Mouse (Mus musculus): ENCODE results near the gene Gm20708. TPM values are rescaled to one million over a fixed set of nuclear protein-coding genes. Genes with fewer than 3 reads are reported as not detected.

Gm20708 gene
- polyA plus RNA-seq, 1 experiment from 2014 or later: 0.53 TPM

- H3K4me1 ChIP-seq: peaks cover 14% of the 10 kb centered on the region
- H3K4me3 ChIP-seq (replicated peaks): no peak overlapping the region
- H3K9ac ChIP-seq: no peak overlapping the region
- H3K27ac ChIP-seq: no peak overlapping the region
- H3K36me3 ChIP-seq: 0 out of 2 replicates have a peak, but pooled peaks cover 4% of the 10 kb centered on the region
- no peak for ATAC-seq (ENCODE audit: insufficient read depth, low FRiP score, low read depth)
- H3K27me3 ChIP-seq (replicated peaks): no peaks in the 10 kb centered on the region
- 92% methylated on average over 10 of the region's 10 CpGs for WGBS
- H3K9me3 ChIP-seq: no peaks in the 10 kb centered on the region
- H3K4me2 ChIP-seq: no peak overlapping the region
Measured at GRCm38 (mm10) chr11:117774925-117775324, 34.5 kb upstream of the Gm20708 start.

- Histone ChIP-seq H3K4me3 (replicated peaks) (no peak overlapping the region), H3K9me3 (no peaks in the 10 kb centered on the region), H3K27me3 (replicated peaks) (no peaks in the 10 kb centered on the region), H3K27ac (no peak overlapping the region), H3K9ac (no peak overlapping the region), H3K36me3 (0 out of 2 replicates have a peak, but pooled peaks cover 4% of the 10 kb centered on the region), H3K4me1 (peaks cover 21% of the 10 kb centered on the region), H3K4me2 (no peak overlapping the region)
- no peak for ATAC-seq (ENCODE audit: insufficient read depth, low FRiP score, low read depth)
- 91% methylated on average over 11 of the region's 13 CpGs for WGBS
Measured at GRCm38 (mm10) chr11:117775540-117775939, 33.9 kb upstream of the Gm20708 start.

GRCm38 (mm10) chr11:117776085-117776792 lies 33.2 kb upstream of the Gm20708 start:
- no peak for ATAC-seq (ENCODE audit: insufficient read depth, low FRiP score, low read depth)
- H3K4me3 ChIP-seq (replicated peaks): no peak overlapping the region
- H3K27me3 ChIP-seq (replicated peaks): no peaks in the 10 kb centered on the region
- H3K4me1 ChIP-seq: peaks cover 28% of the 10 kb centered on the region
- H3K36me3 ChIP-seq: 0 out of 2 replicates have a peak, but pooled peaks cover 4% of the 10 kb centered on the region
- WGBS: 91% methylated on average over 14 of the region's 14 CpGs
- no peak overlapping the region for H3K9ac ChIP-seq
- no peaks in the 10 kb centered on the region for H3K9me3 ChIP-seq
- H3K27ac ChIP-seq: no peak overlapping the region
- H3K4me2 ChIP-seq: no peak overlapping the region

GRCm38 (mm10) chr11:117777111-117777510 lies 32.4 kb upstream of the Gm20708 start:
- peaks cover 36% of the 10 kb centered on the region for H3K4me1 ChIP-seq
- no peak overlapping the region for H3K27ac ChIP-seq
- 87% methylated on average over 5 of the region's 5 CpGs for WGBS
- H3K36me3 ChIP-seq: 0 out of 2 replicates have a peak, but pooled peaks cover 4% of the 10 kb centered on the region
- no peaks in the 10 kb centered on the region for H3K9me3 ChIP-seq
- H3K4me3 ChIP-seq (replicated peaks): no peak overlapping the region
- H3K9ac ChIP-seq: no peak overlapping the region
- no peak overlapping the region for H3K4me2 ChIP-seq
- no peak for ATAC-seq (ENCODE audit: insufficient read depth, low FRiP score, low read depth)
- no peaks in the 10 kb centered on the region for H3K27me3 ChIP-seq (replicated peaks)

GRCm38 (mm10) chr11:117778031-117778430 lies 31.4 kb upstream of the Gm20708 start:
- Histone ChIP-seq H3K4me1 (peaks cover 43% of the 10 kb centered on the region), H3K4me3 (replicated peaks) (no peak overlapping the region), H3K27me3 (replicated peaks) (no peaks in the 10 kb centered on the region), H3K4me2 (0 out of 2 replicates have a peak overlapping the region, but pooled peaks have one; percentile 80), H3K27ac (no peak overlapping the region), H3K9ac (no peak overlapping the region), H3K9me3 (no peaks in the 10 kb centered on the region), H3K36me3 (0 out of 2 replicates have a peak, but pooled peaks cover 4% of the 10 kb centered on the region)
- no peak for ATAC-seq (ENCODE audit: insufficient read depth, low FRiP score, low read depth)
- WGBS: 93% methylated on average over 11 of the region's 11 CpGs

- Histone ChIP-seq H3K4me1 (peaks cover 48% of the 10 kb centered on the region), H3K9me3 (no peaks in the 10 kb centered on the region), H3K27ac (peak overlapping the region; percentile 94), H3K36me3 (0 out of 2 replicates have a peak, but pooled peaks cover 4% of the 10 kb centered on the region), H3K27me3 (replicated peaks) (no peaks in the 10 kb centered on the region), H3K4me3 (replicated peaks) (peak overlapping the region; percentile 47), H3K4me2 (peak overlapping the region; percentile 80), H3K9ac (peak overlapping the region; percentile 17; the same call in 1 of the 2 replicates)
- WGBS: 45% methylated on average over 12 of the region's 12 CpGs
- ATAC-seq (ENCODE audit: insufficient read depth, low FRiP score, low read depth): no peak
Measured at GRCm38 (mm10) chr11:117778851-117779433, 30.5 kb upstream of the Gm20708 start.

- peak overlapping the region; percentile 47 for H3K4me3 ChIP-seq (replicated peaks)
- peak overlapping the region; percentile 80 for H3K4me2 ChIP-seq
- H3K27ac ChIP-seq: peak overlapping the region; percentile 94
- 0 out of 2 replicates have a peak, but pooled peaks cover 4% of the 10 kb centered on the region for H3K36me3 ChIP-seq
- peak overlapping the region; percentile 17 for H3K9ac ChIP-seq
- H3K27me3 ChIP-seq (replicated peaks): no peaks in the 10 kb centered on the region
- 4% methylated on average over 38 of the region's 38 CpGs for WGBS
- no peak; the same call in 1 of the 2 replicates for ATAC-seq (ENCODE audit: insufficient read depth, low FRiP score, low read depth)
- peaks cover 48% of the 10 kb centered on the region for H3K4me1 ChIP-seq
- H3K9me3 ChIP-seq: no peaks in the 10 kb centered on the region
Measured at GRCm38 (mm10) chr11:117779434-117780198, 29.9 kb upstream of the Gm20708 start.

GRCm38 (mm10) chr11:117780199-117780515 lies 29.3 kb upstream of the Gm20708 start:
- peak overlapping the region; percentile 80 for H3K4me2 ChIP-seq
- no peaks in the 10 kb centered on the region for H3K36me3 ChIP-seq
- H3K4me1 ChIP-seq: peaks cover 48% of the 10 kb centered on the region
- no peak for ATAC-seq (ENCODE audit: insufficient read depth, low FRiP score, low read depth)
- H3K9ac ChIP-seq: peak overlapping the region; percentile 17
- H3K9me3 ChIP-seq: no peaks in the 10 kb centered on the region
- WGBS: 3% methylated on average over 17 of the region's 17 CpGs
- no peaks in the 10 kb centered on the region for H3K27me3 ChIP-seq (replicated peaks)
- H3K4me3 ChIP-seq (replicated peaks): peak overlapping the region; percentile 47
- peak overlapping the region; percentile 94 for H3K27ac ChIP-seq

- Histone ChIP-seq H3K4me2 (peak overlapping the region; percentile 80), H3K4me1 (peaks cover 48% of the 10 kb centered on the region), H3K27me3 (replicated peaks) (no peaks in the 10 kb centered on the region), H3K36me3 (no peaks in the 10 kb centered on the region), H3K4me3 (replicated peaks) (peak overlapping the region; percentile 47), H3K9ac (peak overlapping the region; percentile 17), H3K9me3 (no peaks in the 10 kb centered on the region), H3K27ac (peak overlapping the region; percentile 94)
- ATAC-seq (ENCODE audit: insufficient read depth, low FRiP score, low read depth): peak; percentile 83
- 2% methylated on average over 19 of the region's 19 CpGs for WGBS
Measured at GRCm38 (mm10) chr11:117780582-117781111, 28.8 kb upstream of the Gm20708 start.

GRCm38 (mm10) chr11:117781199-117781821 lies 28.2 kb upstream of the Gm20708 start:
- peak overlapping the region; percentile 94 for H3K27ac ChIP-seq
- no peaks in the 10 kb centered on the region for H3K36me3 ChIP-seq
- no peaks in the 10 kb centered on the region for H3K9me3 ChIP-seq
- peak overlapping the region; percentile 47 for H3K4me3 ChIP-seq (replicated peaks)
- H3K4me1 ChIP-seq: peaks cover 51% of the 10 kb centered on the region
- no peak overlapping the region for H3K9ac ChIP-seq
- H3K4me2 ChIP-seq: peak overlapping the region; percentile 80
- ATAC-seq (ENCODE audit: insufficient read depth, low FRiP score, low read depth): no peak
- WGBS: 17% methylated on average over 18 of the region's 18 CpGs
- H3K27me3 ChIP-seq (replicated peaks): no peaks in the 10 kb centered on the region

GRCm38 (mm10) chr11:117781993-117782704 lies 27.3 kb upstream of the Gm20708 start, which contains the start of the genes Tmc8 and Tmc6:
Gene Tmc8 (plus strand): TSS chr11:117782076.
Gene Tmc6 (minus strand): TSS chr11:117782198.
- H3K36me3 ChIP-seq: no peaks in the 10 kb centered on the region
- H3K27ac ChIP-seq: peak within 1 kb of the TSS; percentile 94
- peaks cover 51% of the 10 kb centered on the region for H3K4me1 ChIP-seq
- no peaks in the 10 kb centered on the region for H3K27me3 ChIP-seq (replicated peaks)
- 55% methylated on average over 24 of the region's 24 CpGs for WGBS
- ATAC-seq (ENCODE audit: insufficient read depth, low FRiP score, low read depth): peak; percentile 20; the same call in 1 of the 2 replicates
- 0 out of 2 replicates have a peak within 1 kb of the TSS, but pooled peaks have one; percentile 22 for H3K9ac ChIP-seq
- peak within 1 kb of the TSS; percentile 47 for H3K4me3 ChIP-seq (replicated peaks)
- no peaks in the 10 kb centered on the region for H3K9me3 ChIP-seq
- H3K4me2 ChIP-seq: peak within 1 kb of the TSS; percentile 80

Measured in stomach, embryonic 15.5 days (tissue).